Mouse (Mus musculus): Measurements from ENCODE around the gene Pde2a. TPM values are rescaled to one million over a fixed set of nuclear protein-coding genes. Genes with fewer than 3 reads are reported as not detected.

Gene Pde2a
- polyA plus RNA-seq, 1 experiment from 2014 or later = 11.9 TPM

- no peak overlapping the region; the same call in 1 of the 2 replicates for H3K27ac ChIP-seq (replicated peaks)
- 72% methylated on average over 8 of the region's 10 CpGs for WGBS
- no peak for DNase-seq (ENCODE audit: low spot score)
Observed at GRCm38 (mm10) chr7:101385866-101386452, 35.5 kb upstream of the Pde2a start.

DNA sequence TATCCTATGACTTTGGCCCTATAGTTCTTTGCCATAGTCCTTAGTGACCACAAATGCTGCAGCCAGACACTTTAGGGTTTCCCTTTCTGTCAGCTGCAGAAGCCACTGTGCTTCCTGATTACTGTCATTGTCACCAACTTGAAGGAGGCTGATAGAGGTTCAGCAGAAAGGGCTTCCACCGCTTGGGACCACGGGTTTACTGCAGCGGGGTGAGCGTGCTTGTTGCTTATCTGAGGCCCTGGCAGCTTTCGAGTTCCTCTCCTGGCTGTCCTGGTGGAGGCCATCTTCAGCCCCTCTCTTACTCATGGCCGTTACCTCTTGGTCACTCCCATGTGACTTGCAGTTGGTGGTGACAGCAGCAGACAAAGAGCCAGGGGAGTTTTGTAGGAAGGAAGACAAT is 32.2 kb upstream of the Pde2a start:
- Histone ChIP-seq H3K4me3 (no peak overlapping the region), H3K9me3 (replicated peaks) (no peaks in the 10 kb centered on the region), H3K4me1 (peaks cover 41% of the 10 kb centered on the region), H3K27me3 (ENCODE audit: low read depth, poor library complexity, severe bottlenecking) (no peaks in the 10 kb centered on the region), H3K27ac (replicated peaks) (no peak overlapping the region), H3K36me3 (no peaks in the 10 kb centered on the region)
- WGBS = 88% methylated on average over 6 of the region's 6 CpGs
- no peak for DNase-seq (ENCODE audit: low spot score)

More at GRCm38 (mm10) chr7:101385866-101386452, 35.5 kb upstream of the Pde2a start:
- Histone ChIP-seq H3K4me3 (no peak overlapping the region), H3K27me3 (ENCODE audit: low read depth, poor library complexity, severe bottlenecking) (no peaks in the 10 kb centered on the region), H3K4me1 (peaks cover 23% of the 10 kb centered on the region), H3K9me3 (replicated peaks) (no peaks in the 10 kb centered on the region), H3K36me3 (no peaks in the 10 kb centered on the region)

- H3K27ac ChIP-seq (replicated peaks) = 0 out of 2 replicates have a peak overlapping the region, but pooled peaks have one; percentile 76
Observed at GRCm38 (mm10) chr7:101391909-101392479, 29.5 kb upstream of the Pde2a start.

GRCm38 (mm10) chr7:101393015-101393414 is 28.5 kb upstream of the Pde2a start:
- WGBS = 67% methylated on average over 4 of the region's 4 CpGs
- H3K4me3 ChIP-seq = no peak overlapping the region

More at GRCm38 (mm10) chr7:101391909-101392479, 29.5 kb upstream of the Pde2a start:
- Histone ChIP-seq H3K4me1 (peaks cover 34% of the 10 kb centered on the region), H3K9me3 (replicated peaks) (no peaks in the 10 kb centered on the region), H3K36me3 (no peaks in the 10 kb centered on the region), H3K27me3 (ENCODE audit: low read depth, poor library complexity, severe bottlenecking) (no peaks in the 10 kb centered on the region), H3K4me3 (no peak overlapping the region)
- DNase-seq (ENCODE audit: low spot score) = no peak
- WGBS = 83% methylated on average over 4 of the region's 4 CpGs

DNA sequence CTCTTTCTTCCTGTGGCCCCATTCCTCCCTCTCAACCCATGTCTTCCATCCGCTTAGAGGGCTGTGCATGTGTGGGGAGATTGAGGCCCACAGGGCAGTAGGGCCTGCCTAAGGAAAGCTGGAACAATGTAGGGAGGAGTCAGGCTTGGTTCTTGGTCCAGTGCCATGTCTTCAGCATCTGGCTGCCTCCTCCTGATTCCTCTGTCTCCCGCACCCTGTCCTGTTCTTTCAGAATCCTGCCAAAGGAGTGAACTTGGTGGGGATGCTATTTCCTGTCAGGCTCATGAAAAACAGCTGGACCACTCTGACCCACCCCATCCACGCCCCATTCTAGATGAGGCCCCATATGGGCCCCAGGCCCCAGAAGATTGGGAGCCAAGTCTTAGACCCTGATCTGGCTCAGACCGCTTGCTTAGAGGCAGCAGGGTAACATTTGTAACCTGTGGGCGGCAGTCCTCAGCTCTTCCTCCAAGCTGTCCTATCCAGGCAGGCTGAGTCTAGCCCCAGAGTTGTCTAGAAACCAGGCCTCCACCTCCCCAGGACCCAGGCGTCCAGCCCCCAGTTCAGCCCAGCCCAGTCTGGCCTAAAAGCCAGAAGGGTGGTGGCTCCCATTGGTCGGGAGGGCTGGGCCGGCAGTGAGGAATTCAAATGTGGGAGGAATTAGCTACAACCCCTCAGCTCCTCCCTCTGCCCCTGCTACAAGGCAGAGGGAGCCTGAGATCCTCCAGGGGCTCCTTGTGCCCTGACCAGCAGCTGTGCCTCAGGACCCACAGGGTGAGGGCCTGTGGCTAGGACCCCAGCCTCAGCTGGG is 27.6 kb upstream of the Pde2a start:
- peak overlapping the region; percentile 76 for H3K27ac ChIP-seq (replicated peaks)
- peaks cover 34% of the 10 kb centered on the region for H3K4me1 ChIP-seq
- no peaks in the 10 kb centered on the region for H3K27me3 ChIP-seq (ENCODE audit: low read depth, poor library complexity, severe bottlenecking)
- peak; percentile 49 for DNase-seq (ENCODE audit: low spot score)
- WGBS = 39% methylated on average over 8 of the region's 8 CpGs
- H3K9me3 ChIP-seq (replicated peaks) = no peaks in the 10 kb centered on the region
- no peak overlapping the region for H3K4me3 ChIP-seq
- no peaks in the 10 kb centered on the region for H3K36me3 ChIP-seq

More at GRCm38 (mm10) chr7:101393015-101393414, 28.5 kb upstream of the Pde2a start:
- no peak for DNase-seq (ENCODE audit: low spot score)
- Histone ChIP-seq H3K27me3 (ENCODE audit: low read depth, poor library complexity, severe bottlenecking) (no peaks in the 10 kb centered on the region), H3K27ac (replicated peaks) (peak overlapping the region; percentile 76), H3K4me1 (peaks cover 34% of the 10 kb centered on the region), H3K36me3 (no peaks in the 10 kb centered on the region), H3K9me3 (replicated peaks) (no peaks in the 10 kb centered on the region)

DNA sequence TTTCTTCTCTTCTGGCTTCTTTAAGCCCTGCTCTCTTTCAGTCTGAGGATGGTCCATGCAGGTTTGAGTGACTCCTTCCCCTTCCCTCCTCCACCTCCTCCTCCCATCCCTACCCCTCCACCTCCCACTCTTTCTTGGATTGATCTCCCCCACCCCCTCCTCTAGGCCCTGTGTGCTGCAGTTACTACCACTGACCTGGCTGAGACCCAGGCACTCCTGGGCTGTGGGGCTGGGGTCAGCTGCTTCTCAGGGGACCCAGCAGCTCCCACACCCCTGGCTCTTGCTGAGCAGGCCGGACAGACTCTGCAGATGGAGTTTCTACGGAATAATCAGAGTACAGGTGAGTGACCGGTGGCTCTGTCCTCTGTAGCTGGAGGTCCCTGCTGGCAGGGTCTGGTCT is 26.9 kb upstream of the Pde2a start:
- Histone ChIP-seq H3K27ac (replicated peaks) (peak overlapping the region; percentile 76), H3K4me3 (peak overlapping the region; percentile 9; the same call in 1 of the 2 replicates), H3K27me3 (ENCODE audit: low read depth, poor library complexity, severe bottlenecking) (no peaks in the 10 kb centered on the region), H3K9me3 (replicated peaks) (no peaks in the 10 kb centered on the region), H3K36me3 (no peaks in the 10 kb centered on the region), H3K4me1 (peaks cover 34% of the 10 kb centered on the region)
- no peak for DNase-seq (ENCODE audit: low spot score)
- 56% methylated on average over 3 of the region's 3 CpGs for WGBS

- Histone ChIP-seq H3K9me3 (replicated peaks) (no peaks in the 10 kb centered on the region), H3K36me3 (0 out of 2 replicates have a peak, but pooled peaks cover 2% of the 10 kb centered on the region), H3K27ac (replicated peaks) (no peak overlapping the region), H3K27me3 (ENCODE audit: low read depth, poor library complexity, severe bottlenecking) (no peaks in the 10 kb centered on the region), H3K4me1 (peaks cover 34% of the 10 kb centered on the region), H3K4me3 (no peak overlapping the region)
- no peak for DNase-seq (ENCODE audit: low spot score)
- 94% methylated on average over 2 of the region's 2 CpGs for WGBS
Observed at GRCm38 (mm10) chr7:101395471-101395870, 26.0 kb upstream of the Pde2a start.

GRCm38 (mm10) chr7:101397175-101397574 is 24.3 kb upstream of the Pde2a start:
- 0 out of 2 replicates have a peak, but pooled peaks cover 2% of the 10 kb centered on the region for H3K36me3 ChIP-seq
- no peak for DNase-seq (ENCODE audit: low spot score)
- no peak overlapping the region for H3K27ac ChIP-seq (replicated peaks)
- H3K4me1 ChIP-seq = peaks cover 34% of the 10 kb centered on the region
- H3K4me3 ChIP-seq = no peak overlapping the region
- 89% methylated on average over 4 of the region's 4 CpGs for WGBS
- H3K27me3 ChIP-seq (ENCODE audit: low read depth, poor library complexity, severe bottlenecking) = no peaks in the 10 kb centered on the region
- H3K9me3 ChIP-seq (replicated peaks) = no peaks in the 10 kb centered on the region

DNA sequence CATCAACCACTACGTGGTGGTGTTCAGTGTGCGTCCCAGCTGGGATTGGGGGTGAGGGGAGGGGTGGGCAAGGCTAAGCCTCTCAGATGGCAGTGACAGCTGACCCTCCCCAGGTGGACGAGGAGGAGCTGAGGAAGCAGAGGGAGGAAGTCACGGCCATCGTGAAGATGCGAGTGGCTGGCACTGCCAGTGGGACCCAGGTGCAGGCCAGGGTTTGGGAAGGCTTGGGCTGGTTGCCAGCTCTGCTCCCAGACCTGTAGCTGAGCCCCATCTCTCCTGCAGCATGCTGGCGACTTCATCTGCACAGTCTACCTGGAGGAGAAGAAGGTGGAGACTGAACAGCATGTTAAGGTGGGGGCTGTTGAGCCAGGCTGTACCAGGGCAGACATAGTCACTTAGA is 20.0 kb upstream of the Pde2a start:
- WGBS = 84% methylated on average over 7 of the region's 7 CpGs
- Histone ChIP-seq H3K27me3 (ENCODE audit: low read depth, poor library complexity, severe bottlenecking) (no peaks in the 10 kb centered on the region), H3K36me3 (peaks cover 5% of the 10 kb centered on the region; the same call in 1 of the 2 replicates)

GRCm38 (mm10) chr7:101403831-101404230 is 17.7 kb upstream of the Pde2a start:
- no peaks in the 10 kb centered on the region for H3K9me3 ChIP-seq (replicated peaks)
- H3K27ac ChIP-seq (replicated peaks) = no peak overlapping the region
- WGBS = 92% methylated on average over 5 of the region's 5 CpGs
- DNase-seq (ENCODE audit: low spot score) = no peak
- peaks cover 5% of the 10 kb centered on the region for H3K4me1 ChIP-seq
- H3K4me3 ChIP-seq = no peak overlapping the region
- no peaks in the 10 kb centered on the region for H3K27me3 ChIP-seq (ENCODE audit: low read depth, poor library complexity, severe bottlenecking)
- peaks cover 5% of the 10 kb centered on the region; the same call in 1 of the 2 replicates for H3K36me3 ChIP-seq

More for the DNA sequence above, 20.0 kb upstream of the Pde2a start:
- Histone ChIP-seq H3K4me1 (peaks cover 3% of the 10 kb centered on the region), H3K4me3 (no peak overlapping the region), H3K9me3 (replicated peaks) (no peaks in the 10 kb centered on the region), H3K27ac (replicated peaks) (no peak overlapping the region)
- no peak for DNase-seq (ENCODE audit: low spot score)

GRCm38 (mm10) chr7:101410267-101410936 is 11.1 kb upstream of the Pde2a start, which contains the start of gene Gm45837:
Gm45837 (plus strand) TSS chr7:101410886.
- no peak within 1 kb of the TSS for H3K4me3 ChIP-seq
- WGBS = 85% methylated on average over 11 of the region's 11 CpGs

GRCm38 (mm10) chr7:101412796-101413195 is 8.7 kb upstream of the Pde2a start:
- H3K4me3 ChIP-seq = no peak overlapping the region
- peaks cover 36% of the 10 kb centered on the region for H3K27me3 ChIP-seq (ENCODE audit: low read depth, poor library complexity, severe bottlenecking)
- no peaks in the 10 kb centered on the region for H3K36me3 ChIP-seq
- peak; percentile 88 for DNase-seq (ENCODE audit: low spot score)
- no peak overlapping the region for H3K27ac ChIP-seq (replicated peaks)
- no peaks in the 10 kb centered on the region for H3K9me3 ChIP-seq (replicated peaks)
- H3K4me1 ChIP-seq = peaks cover 31% of the 10 kb centered on the region

More at GRCm38 (mm10) chr7:101410267-101410936, 11.1 kb upstream of the Pde2a start, which contains the start of gene Gm45837:
- Histone ChIP-seq H3K4me1 (peaks cover 23% of the 10 kb centered on the region), H3K27me3 (ENCODE audit: low read depth, poor library complexity, severe bottlenecking) (peaks cover 14% of the 10 kb centered on the region), H3K36me3 (no peaks in the 10 kb centered on the region), H3K27ac (replicated peaks) (no peak within 1 kb of the TSS), H3K9me3 (replicated peaks) (no peaks in the 10 kb centered on the region)
- no peak for DNase-seq (ENCODE audit: low spot score)

Data from midbrain, embryonic 10.5 days (tissue).